Mouse (Mus musculus) MEL (cell line): ENCODE measurements at regions not wholly inside any gene's neighbourhood (a gene's known extent, or its start where the extent isn't known, plus 50 kb on each side); places are given as distances from the start of the nearest gene placed in this dataset.

Source experiments
- DNase-seq: peaks from one replicate; pipeline ENCODE4 v3.0.0; 2011; ENCODE audit warnings: low read depth, low spot score
- H3K27ac ChIP-seq: 2 replicates; pipeline ENCODE4 v1.5.1; 2012; ENCODE audit warnings: low read depth, mild to moderate bottlenecking, control low read depth, low read length, moderate library complexity; ENCODE audit not compliant: control insufficient read depth
- H3K27me3 ChIP-seq, 2 experiments: fragments of 150-350 bp in 1 of 2; sonication (generic) in 1 of 2; 2 replicates each; pipeline ENCODE4 v1.6.1; 2012; ENCODE audit warnings: low read length in 2 of 2, mild to moderate bottlenecking in 2 of 2, improper control_type of control experiment in 1 of 2, moderate library complexity in 1 of 2; ENCODE audit not compliant: insufficient read depth in 2 of 2, control insufficient read depth in 1 of 2
- H3K36me3 ChIP-seq, 2 experiments: 2 replicates each; pipeline ENCODE4 v1.6.1; 2012 to 2014; ENCODE audit warnings: low read length in 2 of 2, improper control_type of control experiment in 1 of 2, inconsistent platforms in 1 of 2, mild to moderate bottlenecking in 1 of 2; ENCODE audit not compliant: insufficient read depth in 2 of 2, control insufficient read depth in 1 of 2
- H3K4me1 ChIP-seq, 2 experiments: fragments of 150-350 bp in 1 of 2; sonication (generic) in 1 of 2; 2 replicates each; pipeline ENCODE4 v1.6.1; 2012; ENCODE audit warnings: low read length in 2 of 2, improper control_type of control experiment in 1 of 2, mild to moderate bottlenecking in 1 of 2; ENCODE audit not compliant: insufficient read depth in 2 of 2, control insufficient read depth in 1 of 2
- H3K4me3 ChIP-seq, 2 experiments: fragments of 150-350 bp in 1 of 2; sonication (generic) in 1 of 2; 2 replicates each; pipeline ENCODE4 v1.5.1; 2012; ENCODE audit warnings: low read depth in 2 of 2, low read length in 2 of 2, mild to moderate bottlenecking in 2 of 2, moderate library complexity in 2 of 2, control low read depth in 1 of 2, improper control_type of control experiment in 1 of 2; ENCODE audit not compliant: control insufficient read depth in 1 of 2, insufficient read depth in 1 of 2
- H3K79me2 ChIP-seq: 2 replicates; pipeline ENCODE4 v1.6.1; 2012; ENCODE audit warnings: mild to moderate bottlenecking, low read length, moderate library complexity; ENCODE audit not compliant: control insufficient read depth, poor library complexity, insufficient read depth
- H3K9ac ChIP-seq: 2 replicates; pipeline ENCODE4 v1.6.1; 2012; ENCODE audit warnings: low read depth, mild to moderate bottlenecking, control low read depth, low read length, moderate library complexity; ENCODE audit not compliant: control insufficient read depth, poor library complexity, severe bottlenecking
- H3K9me3 ChIP-seq: fragments of 150-350 bp; sonication (generic); replicated peaks from 2 replicates; pipeline ENCODE4 v1.6.1; 2012; ENCODE audit warnings: mild to moderate bottlenecking, low read length, improper control_type of control experiment, moderate library complexity; ENCODE audit not compliant: insufficient read depth
- GATA1 ChIP-seq: IDR thresholded peaks from 2 replicates; pipeline ENCODE4 v1.6.1; 2011; ENCODE audit warnings: low read depth, low read length, improper control_type of control experiment
- MYC ChIP-seq: IDR thresholded peaks from 2 replicates; pipeline ENCODE4 v1.6.1; 2011; ENCODE audit warnings: low read depth, mild to moderate bottlenecking, low read length, improper control_type of control experiment, moderate library complexity
- POLR2A ChIP-seq, 2 experiments: IDR thresholded peaks; 2 replicates each; pipeline ENCODE4 v1.6.1; 2011 to 2012; ENCODE audit warnings: low read length in 2 of 2, mild to moderate bottlenecking in 2 of 2, control low read depth in 1 of 2, improper control_type of control experiment in 1 of 2, low read depth in 1 of 2, moderate library complexity in 1 of 2; ENCODE audit not compliant: control insufficient read depth in 1 of 2, insufficient read depth in 1 of 2, poor library complexity in 1 of 2
- RCOR1 ChIP-seq: IDR thresholded peaks from 2 replicates; pipeline ENCODE4 v1.6.1; 2012; ENCODE audit warnings: low read depth, mild to moderate bottlenecking, inconsistent platforms, low read length, improper control_type of control experiment

DNA sequence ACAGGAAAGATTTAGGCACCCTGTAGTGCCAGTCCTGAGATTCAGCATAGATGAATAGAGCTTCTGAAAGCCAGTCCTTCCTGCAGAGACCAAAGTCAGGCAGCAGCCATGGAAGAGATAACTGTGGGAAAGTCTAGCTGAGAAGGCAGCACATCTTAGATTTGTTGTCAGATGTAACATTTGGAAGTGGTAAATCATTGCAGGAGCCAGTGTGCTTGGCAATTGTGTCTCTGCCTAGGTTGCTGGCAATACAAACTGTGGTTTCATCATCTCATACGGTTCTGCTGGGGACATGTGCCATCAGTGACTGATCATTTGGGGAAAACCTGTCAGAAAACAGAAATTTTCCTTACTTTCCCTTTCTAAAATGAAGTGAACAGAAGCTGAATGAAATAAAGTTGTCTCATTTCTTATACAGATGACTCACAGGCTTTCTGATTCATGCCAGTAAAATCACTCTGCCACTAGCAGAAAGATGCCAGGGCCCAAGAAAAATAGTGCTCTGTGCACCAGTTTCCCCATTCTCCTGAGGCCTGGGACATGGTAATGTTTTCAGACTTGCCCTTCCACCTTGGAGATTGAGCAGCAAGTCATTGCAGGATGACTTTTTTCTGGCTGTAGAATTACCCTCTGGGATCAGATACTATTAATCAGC is 411.3 kb downstream of the Adcyap1 start:
- no peak for DNase-seq
- no peaks in the 10 kb centered on the region for H3K36me3 ChIP-seq
- no peaks in the 10 kb centered on the region for H3K4me1 ChIP-seq
- no peak overlapping the region for H3K4me3 ChIP-seq
- no peaks in the 10 kb centered on the region for H3K9me3 ChIP-seq
- no peaks in the 10 kb centered on the region for H3K79me2 ChIP-seq
- no peaks in the 10 kb centered on the region for H3K27me3 ChIP-seq
- no peak overlapping the region for H3K9ac ChIP-seq
- TF ChIP-seq GATA1 (no peak), POLR2A (IDR thresholded peaks at IDR 0.05; ENCODE audit: control insufficient read depth in 1 of 2, insufficient read depth in 1 of 2, low read depth in 1 of 2, low read length in 2 of 2, poor library complexity in 1 of 2) (no peak), RCOR1 (no peak), MYC (no peak)
- TF ChIP-seq, all 39 proteins: peak for 0
- H3K27ac ChIP-seq: no peak overlapping the region
